Mouse (Mus musculus) lung, embryonic 14.5 days (tissue): ENCODE measurements at regions not wholly inside any gene's neighbourhood (a gene's known extent, or its start where the extent isn't known, plus 50 kb on each side); places are given as distances from the start of the nearest gene placed in this dataset.

Experiments
- ATAC-seq: fragments of 200-750 bp; cut with Nextera tagmentation; 2 replicates; pipeline ENCODE4 v1.8.0; 2017; ENCODE audit warnings: mild to moderate bottlenecking, moderate TSS enrichment, moderate library complexity; ENCODE audit not compliant: insufficient read depth
- DNase-seq: peaks from one replicate; pipeline ENCODE4 v3.0.0-alpha.2; 2015
- H3K27ac ChIP-seq: fragments of 300-500 bp; sonication (generic); 2 replicates; pipeline ENCODE4 v1.5.1; 2014; ENCODE audit warnings: low read depth, mild to moderate bottlenecking, moderate library complexity
- H3K27me3 ChIP-seq: fragments of 300-500 bp; sonication (generic); 2 replicates; pipeline ENCODE4 v1.6.1; 2014; ENCODE audit warnings: low read length, control low read depth; ENCODE audit not compliant: insufficient read depth
- H3K36me3 ChIP-seq: fragments of 300-500 bp; sonication (generic); 2 replicates; pipeline ENCODE4 v1.6.1; 2014; ENCODE audit warnings: control low read depth; ENCODE audit not compliant: insufficient read depth
- H3K4me1 ChIP-seq: fragments of 300-500 bp; sonication (generic); 2 replicates; pipeline ENCODE4 v1.6.1; 2014; ENCODE audit warnings: antibody characterized with exemption, control low read depth; ENCODE audit not compliant: insufficient read depth
- H3K4me2 ChIP-seq: fragments of 300-500 bp; sonication (generic); 2 replicates; pipeline ENCODE4 v1.6.1; 2014; ENCODE audit warnings: mild to moderate bottlenecking
- H3K4me3 ChIP-seq: fragments of 300-500 bp; sonication (generic); 2 replicates; pipeline ENCODE4 v1.5.1; 2014; ENCODE audit warnings: low read depth, low read length
- H3K9ac ChIP-seq: fragments of 300-500 bp; sonication (generic); 2 replicates; pipeline ENCODE4 v1.6.1; 2014
- H3K9me3 ChIP-seq: fragments of 300-500 bp; sonication (generic); 2 replicates; pipeline ENCODE4 v1.6.1; 2016; ENCODE audit warnings: low read depth, low read length, control low read depth
- CTCF ChIP-seq: IDR thresholded peaks from 2 replicates; pipeline ENCODE4 v1.5.1; 2016; ENCODE audit warnings: antibody characterized with exemption, low read depth
- WGBS: fragments of 180-500 bp; shearing (Covaris S2); extraction: QIAGEN DNeasy Blood & Tissue Kit; methylation state at CpG from one replicate; pipeline ENCODE4 v1.1.7; 2014; 5-methylcytosine and 5-hydroxymethylcytosine counted together

DNA sequence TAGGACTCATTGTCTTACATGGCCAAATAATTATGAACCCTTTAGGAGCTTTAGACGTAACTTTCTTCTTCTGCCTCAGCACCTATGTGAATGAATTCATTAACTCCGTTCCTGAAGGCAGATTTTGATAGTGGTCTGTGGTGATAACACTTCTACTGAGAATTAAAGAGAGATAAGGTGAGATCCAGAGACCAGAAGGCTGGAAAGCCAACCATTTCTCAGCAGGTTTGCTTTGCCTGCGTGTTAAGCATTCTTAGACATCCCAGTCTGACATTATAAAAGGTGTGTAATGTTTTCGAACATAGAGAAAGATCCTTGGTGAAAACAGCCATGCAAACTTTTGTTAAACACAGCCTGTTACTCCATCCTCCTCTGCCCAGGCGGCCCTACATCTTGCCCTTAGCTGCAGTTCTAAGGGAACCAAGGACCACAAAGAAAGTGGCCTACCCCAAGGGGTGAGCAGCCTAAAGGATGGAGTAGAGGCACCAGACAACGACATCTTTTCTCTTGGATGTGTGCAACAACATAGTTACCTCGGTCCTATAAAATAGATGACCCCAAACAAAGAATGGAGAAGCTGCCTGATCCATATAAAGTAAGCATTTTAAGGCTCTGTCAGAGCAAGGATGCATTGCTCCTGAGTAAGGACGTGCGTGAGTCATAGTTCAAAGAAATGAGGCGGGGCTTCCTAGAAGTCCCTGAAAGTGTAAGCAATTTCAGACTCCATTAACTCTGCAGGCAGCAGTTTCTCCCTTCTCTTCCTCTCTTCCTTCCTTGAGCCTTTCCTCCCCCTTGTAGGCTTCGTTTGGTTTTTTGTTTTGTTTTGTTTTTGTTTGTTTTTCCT, 55.1 kb upstream of the Xpr1 start:
- DNase-seq (no peak), ATAC-seq (no peak)
- Histone ChIP-seq H3K9ac (no peak overlapping the region), H3K36me3 (no peaks in the 10 kb centered on the region), H3K27ac (no peak overlapping the region), H3K4me2 (no peak overlapping the region), H3K27me3 (no peaks in the 10 kb centered on the region), H3K4me1 (no peaks in the 10 kb centered on the region), H3K9me3 (no peaks in the 10 kb centered on the region), H3K4me3 (no peak overlapping the region)
- WGBS = 58% methylated on average over 11 of the region's 11 CpGs
- TF ChIP-seq CTCF = no peak

DNA sequence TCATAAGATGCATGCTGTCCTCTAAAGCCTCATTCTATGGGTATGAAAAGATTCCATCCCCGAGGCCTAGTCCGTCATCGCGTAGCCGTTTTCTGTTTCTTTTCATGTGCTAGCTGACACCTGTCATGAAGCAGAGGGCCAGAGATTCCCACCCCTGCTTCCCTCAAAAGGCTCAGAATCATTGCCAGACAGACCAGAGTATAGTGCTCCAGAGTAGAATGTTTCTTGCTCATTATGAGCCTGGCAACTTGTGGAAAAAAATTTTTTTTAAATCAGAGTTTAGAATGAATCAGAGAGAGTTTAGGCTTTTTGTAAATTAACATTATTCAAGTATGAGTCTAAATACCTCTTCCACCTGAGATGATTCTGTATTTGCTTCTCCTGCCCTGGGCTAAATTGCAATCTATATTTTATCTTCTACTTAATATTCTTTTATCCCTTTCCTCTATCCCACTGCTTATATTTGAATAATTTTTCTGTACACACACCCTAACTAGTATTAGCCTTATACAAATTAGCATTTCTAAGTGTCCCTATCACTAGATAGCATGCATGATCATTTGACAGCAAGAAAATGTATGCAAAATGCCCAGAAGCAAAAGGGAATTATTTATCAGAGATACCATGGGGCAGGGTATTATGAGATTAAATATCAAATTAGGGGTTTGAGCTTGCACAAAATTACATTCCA, 55.9 kb upstream of the Xpr1 start:
- no peaks in the 10 kb centered on the region for H3K27me3 ChIP-seq
- H3K27ac ChIP-seq = no peak overlapping the region
- TF ChIP-seq CTCF = no peak
- 42% methylated on average over 5 of the region's 5 CpGs for WGBS
- no peak overlapping the region for H3K4me2 ChIP-seq
- H3K4me1 ChIP-seq = no peaks in the 10 kb centered on the region
- ATAC-seq = no peak
- H3K9ac ChIP-seq = no peak overlapping the region
- H3K9me3 ChIP-seq = no peaks in the 10 kb centered on the region
- no peak for DNase-seq
- H3K36me3 ChIP-seq = no peaks in the 10 kb centered on the region
- H3K4me3 ChIP-seq = no peak overlapping the region

DNA sequence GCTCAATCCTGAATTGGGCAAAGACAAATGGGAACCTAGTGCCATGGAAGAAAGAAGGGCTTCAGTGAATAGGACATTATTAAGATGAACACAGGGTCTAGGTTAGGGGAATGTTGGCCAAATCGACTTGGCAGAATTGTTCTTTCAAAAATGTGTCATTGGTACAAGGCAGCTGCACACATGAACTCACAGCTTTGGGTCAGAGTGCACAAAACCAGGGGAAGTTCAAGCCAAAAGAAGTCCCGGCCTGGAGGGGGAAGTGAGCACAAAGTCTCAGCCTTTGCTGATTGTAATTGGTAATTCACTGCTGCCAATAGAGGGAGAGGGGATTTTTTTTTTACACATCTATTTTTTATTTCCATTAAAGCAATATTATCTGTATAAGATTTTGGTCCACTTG, 57.8 kb upstream of the Xpr1 start:
- no peak for ATAC-seq
- Histone ChIP-seq H3K4me2 (no peak overlapping the region), H3K27ac (no peak overlapping the region), H3K9me3 (no peaks in the 10 kb centered on the region), H3K36me3 (no peaks in the 10 kb centered on the region), H3K27me3 (no peaks in the 10 kb centered on the region), H3K4me3 (no peak overlapping the region), H3K9ac (no peak overlapping the region), H3K4me1 (no peaks in the 10 kb centered on the region)
- DNase-seq = peak; percentile 76
- no peak for TF ChIP-seq CTCF
- WGBS = 33% methylated on average over 2 of the region's 2 CpGs

DNA sequence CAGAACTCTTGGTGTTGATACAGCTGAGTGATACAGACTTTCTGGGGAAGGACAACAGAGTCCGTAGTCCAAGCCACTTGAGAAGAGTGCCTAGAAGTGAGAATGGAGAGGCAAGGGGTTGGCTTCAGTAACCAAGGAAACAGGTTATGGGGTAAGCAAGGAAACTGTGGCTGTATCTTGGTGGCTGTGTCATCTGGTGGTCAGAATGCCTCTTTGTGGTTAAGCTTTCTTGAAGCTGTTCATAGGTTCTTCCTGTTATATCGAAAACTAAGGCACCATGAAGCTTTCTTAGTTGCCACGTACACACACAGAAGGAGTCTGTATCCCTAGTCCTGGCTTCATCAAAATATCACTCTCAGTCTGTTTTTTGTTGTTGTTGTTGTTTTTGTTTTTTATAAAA, 59.0 kb upstream of the Xpr1 start:
- Histone ChIP-seq H3K4me3 (no peak overlapping the region), H3K27ac (no peak overlapping the region), H3K4me2 (no peak overlapping the region), H3K36me3 (no peaks in the 10 kb centered on the region), H3K9me3 (no peaks in the 10 kb centered on the region), H3K4me1 (no peaks in the 10 kb centered on the region), H3K9ac (no peak overlapping the region), H3K27me3 (no peaks in the 10 kb centered on the region)
- TF ChIP-seq CTCF = no peak
- 82% methylated on average over 3 of the region's 3 CpGs for WGBS
- ATAC-seq = no peak
- no peak for DNase-seq

DNA sequence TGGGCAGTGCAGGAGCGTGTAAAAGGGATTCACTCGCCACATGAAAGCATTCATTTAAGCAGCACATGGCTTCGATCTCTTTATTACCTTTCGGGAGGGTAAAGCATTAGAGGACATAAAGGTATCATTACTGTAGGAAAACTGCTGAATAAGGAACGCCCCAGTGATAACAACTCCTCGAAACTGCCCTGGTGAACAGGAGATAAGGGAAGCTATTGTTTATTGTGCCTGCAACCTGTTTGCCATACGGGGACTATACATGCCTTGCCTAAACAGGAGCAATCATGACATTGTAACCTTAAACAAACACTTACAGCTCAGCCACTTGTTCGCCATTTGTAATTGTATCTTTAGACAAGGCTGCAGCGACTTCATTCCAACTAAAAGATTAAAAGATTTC, 64.9 kb upstream of the Xpr1 start:
- H3K9me3 ChIP-seq = no peaks in the 10 kb centered on the region
- no peak overlapping the region for H3K27ac ChIP-seq
- TF ChIP-seq CTCF = no peak
- H3K36me3 ChIP-seq = no peaks in the 10 kb centered on the region
- peak; percentile 8 for DNase-seq
- no peak overlapping the region for H3K9ac ChIP-seq
- no peaks in the 10 kb centered on the region for H3K27me3 ChIP-seq
- ATAC-seq = peak; percentile 54; the same call in 1 of the 2 replicates
- 19% methylated on average over 9 of the region's 9 CpGs for WGBS
- peaks cover 12% of the 10 kb centered on the region for H3K4me1 ChIP-seq
- peak overlapping the region; percentile 32; the same call in 1 of the 2 replicates for H3K4me2 ChIP-seq
- no peak overlapping the region for H3K4me3 ChIP-seq

DNA sequence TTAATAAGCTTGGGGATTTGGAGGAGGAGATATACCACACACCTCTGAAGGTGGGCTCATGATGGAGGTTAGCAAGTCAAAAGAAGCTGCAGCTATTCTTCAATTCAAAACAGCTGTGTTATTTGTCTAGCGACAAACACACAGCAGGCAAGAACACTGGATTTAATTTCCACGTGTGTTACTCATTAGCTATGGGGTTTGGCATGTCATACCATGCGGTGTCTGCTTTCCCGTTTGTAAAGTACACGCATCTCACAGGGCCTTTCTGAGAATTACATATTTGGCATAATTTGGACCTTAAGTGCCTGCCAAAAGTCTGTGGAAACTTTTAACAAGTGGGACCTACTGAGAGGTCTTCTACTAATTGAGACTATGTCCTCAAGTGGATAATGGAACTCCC, 65.5 kb upstream of the Xpr1 start:
- Histone ChIP-seq H3K9ac (no peak overlapping the region), H3K27ac (no peak overlapping the region), H3K4me2 (no peak overlapping the region), H3K36me3 (no peaks in the 10 kb centered on the region), H3K27me3 (no peaks in the 10 kb centered on the region), H3K4me1 (peaks cover 12% of the 10 kb centered on the region), H3K9me3 (no peaks in the 10 kb centered on the region), H3K4me3 (no peak overlapping the region)
- no peak for DNase-seq
- no peak for TF ChIP-seq CTCF
- WGBS = 59% methylated on average over 5 of the region's 5 CpGs
- ATAC-seq = no peak

DNA sequence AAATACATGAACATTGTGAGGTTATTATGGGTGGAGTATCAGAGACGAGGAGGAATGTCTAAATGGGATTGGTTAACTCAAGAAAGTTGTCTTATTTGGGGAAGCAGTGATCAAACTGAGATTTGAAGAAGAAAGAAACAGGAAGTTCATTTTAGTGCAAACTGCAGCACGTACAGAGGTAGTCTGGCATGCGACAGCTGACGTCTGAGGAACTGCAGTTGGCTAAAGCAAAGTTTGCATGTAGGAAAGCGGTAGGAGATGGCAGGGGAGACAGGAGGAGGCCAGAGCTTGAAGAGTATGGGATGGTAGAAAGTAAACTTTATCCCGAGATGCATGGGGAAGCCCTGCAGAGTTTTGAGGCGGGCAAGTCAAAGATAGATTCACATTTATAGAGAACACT, 66.5 kb upstream of the Xpr1 start:
- H3K9ac ChIP-seq = no peak overlapping the region
- 41% methylated on average over 7 of the region's 7 CpGs for WGBS
- ATAC-seq (no peak), DNase-seq (peak; percentile 26)
- no peak overlapping the region for H3K4me2 ChIP-seq
- no peak overlapping the region for H3K4me3 ChIP-seq
- peaks cover 12% of the 10 kb centered on the region for H3K4me1 ChIP-seq
- H3K27ac ChIP-seq = no peak overlapping the region
- no peaks in the 10 kb centered on the region for H3K9me3 ChIP-seq
- no peaks in the 10 kb centered on the region for H3K27me3 ChIP-seq
- H3K36me3 ChIP-seq = no peaks in the 10 kb centered on the region
- no peak for TF ChIP-seq CTCF
